Mouse (Mus musculus) liver, adult 2 months (tissue): ENCODE data around the gene Rtp4.

Source experiments
- CTCF ChIP-seq: fragments of 200-500 bp; IDR thresholded peaks from 2 replicates; pipeline ENCODE4 v1.5.1; 2011; ENCODE audit warnings: low read depth, low read length, control low read depth
- POLR2A ChIP-seq: fragments of 200-500 bp; IDR thresholded peaks from 2 replicates; pipeline ENCODE4 v1.6.1; 2011; ENCODE audit warnings: low read length, control low read depth; ENCODE audit not compliant: insufficient read depth; ENCODE audit errors: extremely low read depth

DNA sequence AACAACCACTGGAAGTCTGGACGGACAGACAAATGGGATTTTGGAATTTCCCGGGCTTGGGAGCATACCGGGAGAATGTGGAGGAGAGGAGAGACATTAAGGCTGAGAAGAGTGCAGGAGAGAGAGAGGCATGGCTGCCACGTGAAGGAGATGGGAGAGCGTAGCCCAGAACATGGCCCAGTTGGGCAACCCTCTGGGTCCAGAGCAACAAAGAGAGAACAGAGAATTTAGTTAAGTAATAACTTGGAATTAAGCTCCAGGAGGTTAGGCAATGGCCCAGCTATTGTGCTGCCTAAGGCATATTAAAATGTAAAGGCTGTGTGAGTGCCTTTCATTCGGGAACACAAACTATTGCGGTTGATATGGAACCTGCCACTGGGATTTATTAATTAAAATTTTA lies 86.6 kb downstream of the Rtp4 start:
- TF ChIP-seq CTCF = no peak
- no peak for TF ChIP-seq POLR2A
